Mouse (Mus musculus): ENCODE data around the gene Ift140. TPM values are rescaled to one million over a fixed set of nuclear protein-coding genes. Genes with fewer than 3 reads are reported as not detected.

The Ift140 gene
- total RNA-seq (2014; rRNA removed; ENCODE audit: low replicate concordance) = 11.7 and 13.4 TPM in 2 replicates
- 4.0 and 4.6 TPM in 2 replicates for polyA plus RNA-seq (2015; fragmentation: Nextera tagmentation; extraction: Ambion mirVana)

GRCm38 (mm10) chr17:25015655-25016291, at the start of gene Ift140, which contains the start of gene Cramp1l:
TSS of gene Ift140 (plus strand) at chr17:25016085.
TSS of gene Cramp1l (minus strand) at chr17:25015788.
- DNase-seq (ENCODE audit: low spot score) (peak; percentile 98), ATAC-seq (ENCODE audit: insufficient read depth, low read depth) (peak; percentile 96)
- peak within 1 kb of the TSS; percentile 76 for H3K4me3 ChIP-seq (ENCODE audit: low read depth, low read length)
- peak within 1 kb of the TSS; percentile 96 for H3K9ac ChIP-seq (replicated peaks; ENCODE audit: low read depth, low read length)
- no peaks in the 10 kb centered on the region for H3K9me3 ChIP-seq (replicated peaks; ENCODE audit: control insufficient read depth, low read length)
- WGBS = under 1% methylated on average over 61 of the region's 62 CpGs
- no peaks in the 10 kb centered on the region for H3K27me3 ChIP-seq (ENCODE audit: control insufficient read depth, insufficient read depth, low read length)
- peaks cover 21% of the 10 kb centered on the region for H3K36me3 ChIP-seq (replicated peaks; ENCODE audit: control insufficient read depth, insufficient read depth, low read length)
- TF ChIP-seq CTCF (IDR thresholded peaks at IDR 0.05; ENCODE audit: low read depth) (no peak), EP300 (IDR thresholded peaks at IDR 0.05; ENCODE audit: low read depth) (peak; percentile 82; the same call in 1 of the 2 replicates)
- H3K4me2 ChIP-seq (ENCODE audit: low read depth, low read length) = peak within 1 kb of the TSS; percentile 88
- peaks cover 9% of the 10 kb centered on the region for H3K4me1 ChIP-seq (ENCODE audit: control insufficient read depth, insufficient read depth)
- H3K27ac ChIP-seq (ENCODE audit: low read depth) = peak within 1 kb of the TSS; percentile 88

- Histone ChIP-seq H3K36me3 (replicated peaks; ENCODE audit: control insufficient read depth, insufficient read depth, low read length) (peaks cover 91% of the 10 kb centered on the region), H3K4me3 (ENCODE audit: low read depth, low read length) (no peak overlapping the region), H3K9ac (replicated peaks; ENCODE audit: low read depth, low read length) (no peak overlapping the region), H3K4me2 (ENCODE audit: low read depth, low read length) (no peak overlapping the region), H3K27ac (ENCODE audit: low read depth) (no peak overlapping the region), H3K27me3 (ENCODE audit: control insufficient read depth, insufficient read depth, low read length) (no peaks in the 10 kb centered on the region), H3K9me3 (replicated peaks; ENCODE audit: control insufficient read depth, low read length) (no peaks in the 10 kb centered on the region), H3K4me1 (ENCODE audit: control insufficient read depth, insufficient read depth) (no peaks in the 10 kb centered on the region)
- WGBS = 93% methylated on average over 6 of the region's 6 CpGs
- no peak for TF ChIP-seq CTCF (IDR thresholded peaks at IDR 0.05; ENCODE audit: low read depth)
- ATAC-seq (ENCODE audit: insufficient read depth, low read depth) (no peak), DNase-seq (ENCODE audit: low spot score) (no peak)
Observed at GRCm38 (mm10) chr17:24987221-24987620, 28.7 kb upstream of the Ift140 start.

GRCm38 (mm10) chr17:24994721-24995120, 21.2 kb upstream of the Ift140 start:
- peaks cover 95% of the 10 kb centered on the region for H3K36me3 ChIP-seq (replicated peaks; ENCODE audit: control insufficient read depth, insufficient read depth, low read length)
- no peak overlapping the region for H3K9ac ChIP-seq (replicated peaks; ENCODE audit: low read depth, low read length)
- H3K27me3 ChIP-seq (ENCODE audit: control insufficient read depth, insufficient read depth, low read length) = no peaks in the 10 kb centered on the region
- TF ChIP-seq CTCF (IDR thresholded peaks at IDR 0.05; ENCODE audit: low read depth) (no peak), EP300 (IDR thresholded peaks at IDR 0.05; ENCODE audit: low read depth) (no peak)
- WGBS = 79% methylated on average over 6 of the region's 6 CpGs
- no peaks in the 10 kb centered on the region for H3K4me1 ChIP-seq (ENCODE audit: control insufficient read depth, insufficient read depth)
- DNase-seq (ENCODE audit: low spot score) (no peak), ATAC-seq (ENCODE audit: insufficient read depth, low read depth) (no peak)
- no peak overlapping the region for H3K4me3 ChIP-seq (ENCODE audit: low read depth, low read length)
- no peak overlapping the region for H3K4me2 ChIP-seq (ENCODE audit: low read depth, low read length)
- H3K9me3 ChIP-seq (replicated peaks; ENCODE audit: control insufficient read depth, low read length) = no peaks in the 10 kb centered on the region
- no peak overlapping the region for H3K27ac ChIP-seq (ENCODE audit: low read depth)

- DNase-seq (ENCODE audit: low spot score) = no peak
- Histone ChIP-seq H3K36me3 (replicated peaks; ENCODE audit: control insufficient read depth, insufficient read depth, low read length) (peaks cover 49% of the 10 kb centered on the region), H3K4me3 (ENCODE audit: low read depth, low read length) (no peak overlapping the region), H3K4me1 (ENCODE audit: control insufficient read depth, insufficient read depth) (no peaks in the 10 kb centered on the region), H3K27ac (ENCODE audit: low read depth) (no peak overlapping the region), H3K9ac (replicated peaks; ENCODE audit: low read depth, low read length) (no peak overlapping the region), H3K27me3 (ENCODE audit: control insufficient read depth, insufficient read depth, low read length) (no peaks in the 10 kb centered on the region), H3K4me2 (ENCODE audit: low read depth, low read length) (no peak overlapping the region), H3K9me3 (replicated peaks; ENCODE audit: control insufficient read depth, low read length) (no peaks in the 10 kb centered on the region)
- WGBS = 94% methylated on average over 3 of the region's 3 CpGs
- TF ChIP-seq CTCF (IDR thresholded peaks at IDR 0.05; ENCODE audit: low read depth) (no peak), EP300 (IDR thresholded peaks at IDR 0.05; ENCODE audit: low read depth) (no peak)
- ATAC-seq (ENCODE audit: insufficient read depth, low read depth) = no peak
Observed at GRCm38 (mm10) chr17:25005102-25005501, 10.8 kb upstream of the Ift140 start.

GRCm38 (mm10) chr17:25007480-25007879, 8.4 kb upstream of the Ift140 start:
- no peak overlapping the region for H3K4me2 ChIP-seq (ENCODE audit: low read depth, low read length)
- ATAC-seq (ENCODE audit: insufficient read depth, low read depth) (no peak), DNase-seq (ENCODE audit: low spot score) (no peak)
- H3K27me3 ChIP-seq (ENCODE audit: control insufficient read depth, insufficient read depth, low read length) = no peaks in the 10 kb centered on the region
- TF ChIP-seq CTCF (IDR thresholded peaks at IDR 0.05; ENCODE audit: low read depth) (no peak), EP300 (IDR thresholded peaks at IDR 0.05; ENCODE audit: low read depth) (no peak)
- 0 out of 2 replicates have a peak, but pooled peaks cover under 1% of the 10 kb centered on the region for H3K4me1 ChIP-seq (ENCODE audit: control insufficient read depth, insufficient read depth)
- no peak overlapping the region for H3K4me3 ChIP-seq (ENCODE audit: low read depth, low read length)
- H3K9ac ChIP-seq (replicated peaks; ENCODE audit: low read depth, low read length) = no peak overlapping the region
- no peaks in the 10 kb centered on the region for H3K9me3 ChIP-seq (replicated peaks; ENCODE audit: control insufficient read depth, low read length)
- H3K36me3 ChIP-seq (replicated peaks; ENCODE audit: control insufficient read depth, insufficient read depth, low read length) = peaks cover 52% of the 10 kb centered on the region
- H3K27ac ChIP-seq (ENCODE audit: low read depth) = no peak overlapping the region

Measured in heart, postnatal 0 days (tissue).